Mouse (Mus musculus): ENCODE measurements around the gene Trim30c.

DNA sequence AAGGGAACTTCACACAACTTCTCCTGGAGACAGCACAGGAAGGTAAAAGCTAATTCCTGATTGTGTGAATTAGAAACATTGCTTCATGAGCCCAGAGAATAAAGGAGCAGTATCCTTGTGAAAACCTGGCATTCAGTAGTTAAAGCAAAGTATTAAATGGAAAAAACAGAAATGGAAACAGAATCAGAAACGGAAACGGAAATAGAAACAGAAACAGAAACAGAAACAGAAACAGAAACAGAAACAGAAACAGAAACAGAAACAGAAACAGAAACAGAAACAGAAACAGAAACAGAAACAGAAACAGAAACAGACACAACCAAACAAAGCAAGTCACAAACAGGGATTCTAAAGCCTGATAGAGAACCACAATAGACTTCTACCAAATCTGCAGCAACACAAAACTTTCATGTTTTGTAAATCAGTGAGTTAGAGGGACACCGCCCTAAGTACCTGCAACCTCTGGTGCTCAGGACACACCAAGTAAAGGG, 3.9 kb upstream of the Trim30c start:
- no peak for TF ChIP-seq POLR2A (IDR thresholded peaks at IDR 0.05; ENCODE audit: control insufficient read depth, low read depth, low read length)
- no peak for TF ChIP-seq CTCF (IDR thresholded peaks at IDR 0.05; ENCODE audit: control insufficient read depth, insufficient read depth, insufficient replicate concordance, low read depth, low read length)
